Mouse (Mus musculus): ENCODE data around the gene Vps29.

DNA sequence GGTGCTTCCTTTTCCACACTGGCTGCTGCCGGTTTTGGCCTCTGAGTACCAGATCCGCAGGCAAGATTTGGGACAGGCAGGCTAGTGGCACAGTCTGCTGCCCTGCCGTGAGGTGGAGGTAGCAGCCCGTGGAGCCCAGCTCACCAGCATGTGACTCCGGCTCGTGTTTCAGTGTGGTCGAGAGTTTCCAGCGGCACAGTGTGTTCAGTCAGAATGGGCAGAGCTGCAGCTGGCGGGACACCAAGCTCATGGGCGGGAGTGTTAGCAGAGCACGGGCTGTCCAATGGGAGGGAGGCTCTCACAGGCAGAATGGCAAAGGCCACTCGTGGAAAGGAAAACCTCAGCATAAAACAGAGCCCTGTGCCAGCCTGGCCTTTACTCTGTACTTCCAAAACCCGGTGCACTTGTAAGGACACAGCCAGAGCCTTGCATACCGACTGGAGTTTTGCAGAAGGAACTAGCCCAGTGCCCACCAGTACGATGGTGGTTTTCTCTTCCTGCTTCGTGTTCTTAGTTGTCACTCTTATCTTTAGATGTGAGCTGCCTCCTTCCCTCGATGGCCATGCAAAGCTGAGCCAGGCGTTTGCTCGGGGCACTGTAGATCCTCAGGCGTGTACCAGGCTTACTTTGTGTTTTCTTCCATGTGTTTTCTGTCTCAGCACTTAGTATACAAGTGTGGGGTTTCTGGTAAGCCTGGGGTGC, 39.1 kb upstream of the Vps29 start:
- TF ChIP-seq POLR2A (IDR thresholded peaks at IDR 0.05; ENCODE audit: low read depth, low read length) (no peak), CTCF (IDR thresholded peaks at IDR 0.05; ENCODE audit: extremely low read depth, insufficient read length, insufficient replicate concordance, low read depth, low read length) (no peak)
